Mouse (Mus musculus) liver, embryonic 14.5 days (tissue): ENCODE results near the gene Fam243.

Experiments
- CTCF ChIP-seq: IDR thresholded peaks from 2 replicates; pipeline ENCODE4 v1.5.1; 2016; ENCODE audit warnings: antibody characterized with exemption, low read depth, control low read depth
- EP300 ChIP-seq: IDR thresholded peaks from 2 replicates; pipeline ENCODE4 v1.6.1; 2016; ENCODE audit warnings: antibody characterized with exemption, low read depth

DNA sequence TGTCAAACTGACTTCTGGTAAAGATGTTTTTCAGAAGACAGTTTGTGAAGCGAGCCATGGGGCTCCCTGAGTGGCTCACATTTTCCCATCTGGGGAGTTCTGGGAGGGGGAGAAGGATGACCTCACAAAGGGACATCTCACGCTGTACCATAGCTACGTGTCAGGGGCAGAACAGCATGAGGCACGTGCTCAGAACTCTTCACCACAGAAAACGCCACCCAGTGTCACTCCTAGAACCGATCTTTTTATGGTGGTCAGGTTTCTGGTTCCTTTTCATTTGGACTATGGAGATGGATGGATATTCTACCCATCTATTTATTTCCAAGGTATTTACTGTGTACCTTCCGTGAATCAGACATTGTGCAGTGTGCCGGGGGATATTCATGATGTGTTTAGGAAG is at the start of gene Fam243:
- TF ChIP-seq CTCF (no peak), EP300 (no peak)
